Mouse (Mus musculus): ENCODE data around the gene Mroh8. TPM values are rescaled to one million over a fixed set of nuclear protein-coding genes. Genes with fewer than 3 reads are reported as not detected.
"Not testable (repeated sequence)": the region's sequence is repeated elsewhere in the genome, so short reads cannot be mapped to it uniquely, and the experiment has no call there.

Gene Mroh8
- polyA plus RNA-seq, 1 experiment from 2014 or later, result 0.09 TPM

DNA sequence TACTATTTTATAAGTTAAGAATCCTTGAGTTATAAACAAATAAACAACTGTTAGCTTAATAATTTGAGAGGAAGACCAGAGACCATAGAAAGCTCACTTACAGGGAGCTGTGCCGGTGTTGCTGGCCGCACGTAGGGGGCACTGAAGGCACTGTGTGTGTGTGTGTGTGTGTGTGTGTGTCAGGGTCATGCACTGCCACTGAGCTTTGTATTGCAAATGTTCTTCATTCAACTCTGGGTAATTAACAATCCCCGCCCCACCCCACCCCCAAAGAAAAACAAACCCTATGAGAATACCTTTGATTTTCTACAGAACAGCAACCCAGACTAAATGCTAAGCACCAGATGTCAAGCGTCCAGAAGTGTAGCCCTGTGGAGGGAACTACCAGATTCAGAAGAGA lies 92.8 kb downstream of the Mroh8 start:
- Histone ChIP-seq H3K9ac (no peak overlapping the region), H3K9me3 (replicated peaks) (no peaks in the 10 kb centered on the region), H3K27me3 (no peaks in the 10 kb centered on the region), H3K4me3 (no peak overlapping the region), H3K4me2 (no peak overlapping the region), H3K4me1 (replicated peaks) (peaks cover 9% of the 10 kb centered on the region), H3K36me3 (peaks cover 52% of the 10 kb centered on the region), H3K27ac (no peak overlapping the region)
- ATAC-seq (replicated peaks; ENCODE audit: insufficient number of reproducible peaks, insufficient read depth, low FRiP score, low read depth), result no peak
- WGBS, result 72% methylated on average over 5 of the region's 5 CpGs

DNA sequence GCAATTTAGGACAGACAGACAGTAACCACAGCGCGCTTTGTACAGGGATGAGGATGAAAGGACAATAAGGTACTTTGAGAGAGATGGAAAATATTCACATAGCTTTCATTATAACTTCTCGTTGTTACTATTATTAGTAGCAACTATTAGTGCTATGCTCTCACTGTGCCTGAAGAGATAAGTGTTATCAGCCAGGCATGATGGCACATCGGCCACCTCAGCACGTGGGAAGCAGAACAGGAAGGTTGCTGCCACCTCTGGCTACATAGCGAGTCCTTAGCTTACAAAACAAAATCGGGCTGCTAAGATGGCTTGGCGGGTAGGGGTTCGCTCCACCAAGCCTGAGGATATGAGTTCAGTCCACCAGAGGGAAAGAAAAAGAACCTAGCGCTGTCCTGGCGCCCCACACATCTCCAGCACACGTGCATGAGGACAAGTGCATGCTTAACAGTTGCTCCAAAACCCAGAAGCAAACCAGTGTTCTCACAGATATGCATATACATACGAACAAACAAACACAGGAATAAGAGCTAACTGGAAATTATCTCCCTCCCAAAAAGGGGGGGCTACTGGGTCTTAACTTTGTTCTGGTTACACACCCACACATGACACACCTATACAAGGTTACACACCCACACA lies 94.2 kb downstream of the Mroh8 start:
- Histone ChIP-seq H3K4me1 (replicated peaks) (peaks cover 9% of the 10 kb centered on the region), H3K27ac (0 out of 2 replicates have a peak overlapping the region, but pooled peaks have one; percentile 17), H3K9me3 (replicated peaks) (no peaks in the 10 kb centered on the region), H3K4me3 (no peak overlapping the region), H3K4me2 (0 out of 2 replicates have a peak overlapping the region, but pooled peaks have one; percentile 22), H3K9ac (0 out of 2 replicates have a peak overlapping the region, but pooled peaks have one; percentile 21), H3K36me3 (peaks cover 39% of the 10 kb centered on the region), H3K27me3 (no peaks in the 10 kb centered on the region)
- 0 out of 2 replicates have a peak, but pooled peaks have one; percentile 22 for ATAC-seq (replicated peaks; ENCODE audit: insufficient number of reproducible peaks, insufficient read depth, low FRiP score, low read depth)
- 58% methylated on average over 13 of the region's 13 CpGs for WGBS

DNA sequence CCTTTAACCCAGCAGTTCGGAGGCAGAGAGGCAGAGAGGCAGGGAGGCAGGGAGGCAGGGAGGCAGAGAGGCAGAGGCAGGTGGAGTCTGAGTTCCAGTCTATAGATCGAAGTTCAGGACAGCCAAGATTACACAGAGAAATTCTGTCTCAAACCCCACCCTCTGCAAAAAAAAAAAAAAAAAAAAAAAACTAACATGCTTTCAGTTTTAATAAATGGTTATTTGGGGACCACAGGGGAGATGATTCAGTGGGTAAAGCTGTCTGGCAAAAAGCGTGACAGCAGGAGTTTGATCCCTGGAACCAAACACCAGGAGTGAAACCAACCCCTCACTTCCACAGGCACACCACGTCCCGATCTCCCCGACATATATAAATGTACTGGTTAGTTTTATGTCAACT lies 101.2 kb downstream of the Mroh8 start:
- no peak overlapping the region for H3K27ac ChIP-seq
- no peak overlapping the region for H3K4me2 ChIP-seq
- H3K9me3 ChIP-seq (replicated peaks), result no peaks in the 10 kb centered on the region
- peaks cover 33% of the 10 kb centered on the region for H3K36me3 ChIP-seq
- 87% methylated on average over 6 of the region's 6 CpGs for WGBS
- no peak for ATAC-seq (replicated peaks; ENCODE audit: insufficient number of reproducible peaks, insufficient read depth, low FRiP score, low read depth)
- H3K4me3 ChIP-seq, result no peak overlapping the region
- no peak overlapping the region for H3K9ac ChIP-seq
- no peaks in the 10 kb centered on the region for H3K4me1 ChIP-seq (replicated peaks)
- H3K27me3 ChIP-seq, result no peaks in the 10 kb centered on the region

GRCm38 (mm10) chr2:157176248-157176647 lies 103.1 kb downstream of the Mroh8 start:
- Histone ChIP-seq H3K4me1 (replicated peaks) (no peaks in the 10 kb centered on the region), H3K4me3 (no peak overlapping the region), H3K9ac (no peak overlapping the region), H3K36me3 (peaks cover 31% of the 10 kb centered on the region), H3K4me2 (no peak overlapping the region), H3K27me3 (no peaks in the 10 kb centered on the region), H3K27ac (no peak overlapping the region), H3K9me3 (replicated peaks) (no peaks in the 10 kb centered on the region)
- ATAC-seq (replicated peaks; ENCODE audit: insufficient number of reproducible peaks, insufficient read depth, low FRiP score, low read depth), result no peak
- WGBS, result 86% methylated on average over 3 of the region's 3 CpGs

- H3K27me3 ChIP-seq, result no peaks in the 10 kb centered on the region
- no peak overlapping the region for H3K4me2 ChIP-seq
- peaks cover 34% of the 10 kb centered on the region for H3K36me3 ChIP-seq
- H3K9me3 ChIP-seq (replicated peaks), result no peaks in the 10 kb centered on the region
- no peak overlapping the region for H3K27ac ChIP-seq
- no peaks in the 10 kb centered on the region for H3K4me1 ChIP-seq (replicated peaks)
- 77% methylated on average over 5 of the region's 5 CpGs for WGBS
- H3K4me3 ChIP-seq, result no peak overlapping the region
- ATAC-seq (replicated peaks; ENCODE audit: insufficient number of reproducible peaks, insufficient read depth, low FRiP score, low read depth), result no peak
- no peak overlapping the region for H3K9ac ChIP-seq
Observed at GRCm38 (mm10) chr2:157174416-157174815, 104.9 kb downstream of the Mroh8 start.

GRCm38 (mm10) chr2:157173555-157173954 lies 105.8 kb downstream of the Mroh8 start:
- Histone ChIP-seq H3K4me2 (no peak overlapping the region), H3K36me3 (peaks cover 38% of the 10 kb centered on the region), H3K4me3 (no peak overlapping the region), H3K9ac (no peak overlapping the region), H3K9me3 (replicated peaks) (no peaks in the 10 kb centered on the region), H3K4me1 (replicated peaks) (no peaks in the 10 kb centered on the region), H3K27ac (no peak overlapping the region), H3K27me3 (no peaks in the 10 kb centered on the region)
- 93% methylated on average over 6 of the region's 6 CpGs for whole genome bisulfite sequencing
- no peak for ATAC-seq (replicated peaks; ENCODE audit: insufficient number of reproducible peaks, insufficient read depth, low FRiP score, low read depth)

- 93% methylated on average over 6 of the region's 6 CpGs for WGBS
- Histone ChIP-seq H3K9me3 (replicated peaks) (no peaks in the 10 kb centered on the region), H3K27me3 (no peaks in the 10 kb centered on the region), H3K36me3 (peaks cover 40% of the 10 kb centered on the region), H3K4me1 (replicated peaks) (no peaks in the 10 kb centered on the region), H3K4me2 (no peak overlapping the region), H3K4me3 (no peak overlapping the region), H3K9ac (no peak overlapping the region), H3K27ac (no peak overlapping the region)
- ATAC-seq (replicated peaks; ENCODE audit: insufficient number of reproducible peaks, insufficient read depth, low FRiP score, low read depth), result no peak
Observed at GRCm38 (mm10) chr2:157172984-157173383, 106.4 kb downstream of the Mroh8 start.

GRCm38 (mm10) chr2:157170626-157171025 lies 108.7 kb downstream of the Mroh8 start:
- ATAC-seq (replicated peaks; ENCODE audit: insufficient number of reproducible peaks, insufficient read depth, low FRiP score, low read depth), result no peak
- Histone ChIP-seq H3K4me3 (no peak overlapping the region), H3K4me1 (replicated peaks) (no peaks in the 10 kb centered on the region), H3K27ac (no peak overlapping the region), H3K4me2 (no peak overlapping the region), H3K9ac (no peak overlapping the region), H3K36me3 (peaks cover 40% of the 10 kb centered on the region), H3K9me3 (replicated peaks) (no peaks in the 10 kb centered on the region), H3K27me3 (no peaks in the 10 kb centered on the region)
- 65% methylated on average over 6 of the region's 6 CpGs for WGBS

DNA sequence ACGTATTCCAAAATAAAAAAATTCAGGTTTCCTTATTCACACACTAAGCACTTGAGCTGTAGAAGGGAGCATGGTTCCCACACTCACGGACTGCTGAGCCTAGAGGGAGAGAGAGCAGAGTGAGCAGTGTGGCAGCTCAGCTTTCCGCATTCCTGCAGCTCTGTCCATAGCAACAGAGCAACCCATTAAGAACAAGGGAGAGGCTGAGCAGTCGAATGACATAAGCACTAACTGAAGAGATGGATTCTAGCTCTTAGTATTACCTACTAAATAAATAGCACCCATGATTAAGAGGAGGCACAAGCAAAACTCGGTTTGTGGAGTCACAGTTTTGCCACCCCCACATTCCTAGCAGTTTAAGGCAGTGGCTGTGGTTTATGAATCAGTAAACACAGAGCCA lies 109.2 kb downstream of the Mroh8 start:
- Histone ChIP-seq H3K4me2 (no peak overlapping the region), H3K4me3 (no peak overlapping the region), H3K9me3 (replicated peaks) (no peaks in the 10 kb centered on the region), H3K27me3 (no peaks in the 10 kb centered on the region), H3K4me1 (replicated peaks) (no peaks in the 10 kb centered on the region), H3K9ac (no peak overlapping the region), H3K36me3 (peaks cover 36% of the 10 kb centered on the region), H3K27ac (no peak overlapping the region)
- ATAC-seq (replicated peaks; ENCODE audit: insufficient number of reproducible peaks, insufficient read depth, low FRiP score, low read depth), result peak; percentile 58; the same call in 1 of the 2 replicates
- WGBS, result 35% methylated on average over 5 of the region's 5 CpGs

GRCm38 (mm10) chr2:157166371-157167080 lies 112.8 kb downstream of the Mroh8 start:
- 93% methylated on average over 12 of the region's 12 CpGs for WGBS

GRCm38 (mm10) chr2:157165312-157166224 lies 113.8 kb downstream of the Mroh8 start:
- peaks cover 37% of the 10 kb centered on the region for H3K36me3 ChIP-seq
- not testable (repeated sequence) for H3K27ac ChIP-seq; H3K9ac ChIP-seq; H3K4me2 ChIP-seq; ATAC-seq (replicated peaks; ENCODE audit: insufficient number of reproducible peaks, insufficient read depth, low FRiP score, low read depth); H3K9me3 ChIP-seq (replicated peaks); H3K4me1 ChIP-seq (replicated peaks); H3K4me3 ChIP-seq; H3K27me3 ChIP-seq

More at GRCm38 (mm10) chr2:157166371-157167080, 112.8 kb downstream of the Mroh8 start:
- Histone ChIP-seq H3K36me3 (peaks cover 31% of the 10 kb centered on the region), H3K9me3 (replicated peaks) (no peaks in the 10 kb centered on the region), H3K27ac (no peak overlapping the region), H3K4me3 (no peak overlapping the region), H3K4me2 (no peak overlapping the region), H3K27me3 (no peaks in the 10 kb centered on the region), H3K9ac (no peak overlapping the region), H3K4me1 (replicated peaks) (no peaks in the 10 kb centered on the region)
- no peak for ATAC-seq (replicated peaks; ENCODE audit: insufficient number of reproducible peaks, insufficient read depth, low FRiP score, low read depth)
